Mouse (Mus musculus): Measurements from ENCODE around the gene Dpf3. TPM values are rescaled to one million over a fixed set of nuclear protein-coding genes. Genes with fewer than 3 reads are reported as not detected.

The Dpf3 gene
- polyA plus RNA-seq, 1 experiment = 1.9 TPM

DNA sequence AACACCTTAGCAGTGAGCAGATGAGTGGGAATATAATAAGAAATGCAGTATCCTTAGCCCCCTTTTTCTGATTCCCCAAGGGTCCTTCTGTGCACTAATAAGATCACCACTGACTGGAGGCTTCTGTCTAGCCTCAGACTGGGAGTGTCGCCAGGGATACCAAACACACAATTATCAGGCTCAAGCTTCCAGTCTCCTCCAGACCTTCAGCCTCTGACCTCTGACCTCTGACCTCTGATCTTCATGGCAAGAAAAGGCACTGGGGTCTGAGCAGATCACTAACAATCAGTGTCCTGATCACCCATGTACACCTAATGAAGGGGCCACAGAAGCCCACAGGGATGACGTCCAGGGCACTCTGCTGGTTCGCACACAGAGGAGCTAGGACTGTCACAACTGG is 125.7 kb downstream of the Dpf3 start:
- H3K9me3 ChIP-seq (ENCODE audit: control insufficient read depth, low read length) = peaks cover 2% of the 10 kb centered on the region
- H3K4me3 ChIP-seq (replicated peaks) = no peak overlapping the region
- peaks cover 3% of the 10 kb centered on the region for H3K4me1 ChIP-seq (ENCODE audit: control insufficient read depth)
- TF ChIP-seq GATA1 (IDR thresholded peaks at IDR 0.05; ENCODE audit: low read length) (no peak), TAL1 (IDR thresholded peaks at IDR 0.05; ENCODE audit: low read length) (no peak)
- H3K36me3 ChIP-seq (ENCODE audit: control insufficient read depth) = peaks cover 7% of the 10 kb centered on the region
- no peaks in the 10 kb centered on the region for H3K27me3 ChIP-seq (ENCODE audit: control insufficient read depth)

DNA sequence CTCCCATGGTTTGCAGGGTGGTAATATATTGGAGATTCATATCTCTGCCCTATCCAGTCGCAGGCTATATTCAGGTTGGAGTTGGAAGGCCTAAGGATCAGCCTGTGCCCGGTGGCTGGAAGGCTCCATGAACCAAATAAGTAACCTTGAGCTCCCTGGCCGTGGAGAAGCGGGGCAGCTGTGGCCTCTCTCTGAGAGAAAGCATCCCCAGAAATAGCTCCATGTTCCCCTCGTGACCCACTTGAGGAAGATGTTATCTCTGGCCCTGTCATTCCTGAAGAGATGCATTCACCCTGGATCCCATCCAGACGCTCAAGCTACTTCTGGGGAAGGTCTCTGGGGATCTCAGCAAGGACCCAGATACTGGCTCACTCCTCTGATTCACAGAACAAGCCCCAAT is 134.9 kb downstream of the Dpf3 start:
- H3K4me1 ChIP-seq (ENCODE audit: control insufficient read depth) = peaks cover 3% of the 10 kb centered on the region; the same call in 1 of the 2 replicates
- peaks cover 9% of the 10 kb centered on the region for H3K36me3 ChIP-seq (ENCODE audit: control insufficient read depth)
- no peaks in the 10 kb centered on the region for H3K9me3 ChIP-seq (ENCODE audit: control insufficient read depth, low read length)
- H3K4me3 ChIP-seq (replicated peaks) = no peak overlapping the region
- H3K27me3 ChIP-seq (ENCODE audit: control insufficient read depth) = no peaks in the 10 kb centered on the region
- no peak for TF ChIP-seq TAL1 (IDR thresholded peaks at IDR 0.05; ENCODE audit: low read length)
- TF ChIP-seq GATA1 (IDR thresholded peaks at IDR 0.05; ENCODE audit: low read length) = no peak

- no peak for TF ChIP-seq TAL1 (IDR thresholded peaks at IDR 0.05; ENCODE audit: low read length)
- Histone ChIP-seq H3K9me3 (ENCODE audit: control insufficient read depth, low read length) (no peaks in the 10 kb centered on the region), H3K36me3 (ENCODE audit: control insufficient read depth) (peaks cover 9% of the 10 kb centered on the region), H3K4me3 (replicated peaks) (no peak overlapping the region), H3K27me3 (ENCODE audit: control insufficient read depth) (no peaks in the 10 kb centered on the region), H3K4me1 (ENCODE audit: control insufficient read depth) (peaks cover 2% of the 10 kb centered on the region; the same call in 1 of the 2 replicates)
Measured at GRCm38 (mm10) chr12:83349736-83350135, 137.8 kb downstream of the Dpf3 start.

DNA sequence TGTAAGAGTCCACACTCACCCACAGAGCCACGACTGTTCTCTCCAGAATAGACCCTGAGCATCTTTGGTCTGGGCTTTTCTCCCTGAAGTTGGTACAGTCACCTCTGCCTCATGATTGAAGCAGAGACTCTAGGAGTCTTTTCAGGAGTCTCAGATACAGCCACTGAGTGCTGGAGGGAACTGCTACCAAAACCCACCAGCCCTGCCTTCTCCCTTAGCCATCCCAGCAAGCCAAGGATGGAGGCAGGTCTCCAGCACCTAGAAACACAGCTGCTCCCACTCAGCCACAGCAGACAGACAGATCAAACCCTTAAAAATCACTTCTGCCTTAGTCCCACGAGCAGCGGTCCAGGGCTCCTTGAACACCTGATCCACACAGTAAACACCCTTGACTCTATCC is 139.3 kb downstream of the Dpf3 start:
- Histone ChIP-seq H3K4me3 (replicated peaks) (no peak overlapping the region), H3K27me3 (ENCODE audit: control insufficient read depth) (no peaks in the 10 kb centered on the region), H3K9me3 (ENCODE audit: control insufficient read depth, low read length) (no peaks in the 10 kb centered on the region), H3K4me1 (ENCODE audit: control insufficient read depth) (no peaks in the 10 kb centered on the region), H3K36me3 (ENCODE audit: control insufficient read depth) (peaks cover 9% of the 10 kb centered on the region)
- no peak for TF ChIP-seq GATA1 (IDR thresholded peaks at IDR 0.05; ENCODE audit: low read length)
- TF ChIP-seq TAL1 (IDR thresholded peaks at IDR 0.05; ENCODE audit: low read length) = no peak

GRCm38 (mm10) chr12:83342875-83343185 is 144.7 kb downstream of the Dpf3 start:
- no peak for TF ChIP-seq GATA1 (IDR thresholded peaks at IDR 0.05; ENCODE audit: low read length)
- TF ChIP-seq TAL1 (IDR thresholded peaks at IDR 0.05; ENCODE audit: low read length) = no peak
- Histone ChIP-seq H3K9me3 (ENCODE audit: control insufficient read depth, low read length) (no peaks in the 10 kb centered on the region), H3K4me3 (replicated peaks) (no peak overlapping the region), H3K27me3 (ENCODE audit: control insufficient read depth) (no peaks in the 10 kb centered on the region), H3K36me3 (ENCODE audit: control insufficient read depth) (peaks cover 5% of the 10 kb centered on the region; the same call in 1 of the 2 replicates), H3K4me1 (ENCODE audit: control insufficient read depth) (no peaks in the 10 kb centered on the region; the same call in 1 of the 2 replicates)

DNA sequence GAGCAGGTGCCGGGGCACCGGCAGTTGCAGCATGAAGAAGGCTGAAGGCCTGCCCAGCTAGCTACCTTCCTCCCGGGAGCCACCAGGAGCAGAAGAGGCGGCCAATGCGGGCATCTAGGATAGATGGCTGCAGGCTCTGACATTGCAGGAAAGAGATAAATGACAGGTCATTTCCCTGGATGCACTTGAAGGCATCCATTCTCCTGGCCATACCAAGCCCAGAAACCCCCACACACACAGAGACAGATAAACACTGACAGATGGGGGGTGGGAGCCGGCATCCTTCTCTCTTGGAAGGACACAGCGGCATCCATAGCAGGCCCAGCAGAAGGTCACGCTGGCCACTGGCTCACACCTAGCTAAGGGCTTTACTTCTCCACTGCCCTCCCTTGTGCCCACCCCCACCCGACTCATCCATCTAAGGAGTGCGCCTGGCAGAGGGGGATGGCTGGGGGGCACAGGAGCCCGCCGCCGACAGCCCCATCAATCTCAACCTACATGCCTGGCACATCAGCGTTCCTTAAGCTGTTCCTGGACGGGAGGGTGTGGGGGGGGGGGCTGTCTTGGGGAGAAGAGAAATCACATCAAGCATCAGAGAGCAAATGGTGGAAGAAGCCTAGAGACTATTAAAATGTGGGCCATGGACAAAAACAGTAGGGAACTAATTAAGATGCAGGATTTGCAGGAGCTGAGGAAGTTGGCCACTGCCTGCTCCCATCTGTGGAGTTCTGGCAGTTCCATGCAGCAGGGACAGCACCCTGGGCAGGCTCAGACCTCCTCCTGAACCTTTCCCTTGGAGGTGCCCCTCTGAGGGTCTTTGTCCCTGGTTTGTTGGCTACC is 145.3 kb downstream of the Dpf3 start:
- H3K9me3 ChIP-seq (ENCODE audit: control insufficient read depth, low read length) = no peaks in the 10 kb centered on the region
- peaks cover 3% of the 10 kb centered on the region; the same call in 1 of the 2 replicates for H3K36me3 ChIP-seq (ENCODE audit: control insufficient read depth)
- no peak overlapping the region for H3K4me3 ChIP-seq (replicated peaks)
- no peaks in the 10 kb centered on the region for H3K27me3 ChIP-seq (ENCODE audit: control insufficient read depth)
- TF ChIP-seq GATA1 (IDR thresholded peaks at IDR 0.05; ENCODE audit: low read length) (no peak), TAL1 (IDR thresholded peaks at IDR 0.05; ENCODE audit: low read length) (no peak)
- no peaks in the 10 kb centered on the region; the same call in 1 of the 2 replicates for H3K4me1 ChIP-seq (ENCODE audit: control insufficient read depth)

- TF ChIP-seq GATA1 (IDR thresholded peaks at IDR 0.05; ENCODE audit: low read length) (no peak), TAL1 (IDR thresholded peaks at IDR 0.05; ENCODE audit: low read length) (no peak)
- Histone ChIP-seq H3K36me3 (ENCODE audit: control insufficient read depth) (peaks cover 3% of the 10 kb centered on the region; the same call in 1 of the 2 replicates), H3K4me3 (replicated peaks) (no peak overlapping the region), H3K9me3 (ENCODE audit: control insufficient read depth, low read length) (no peaks in the 10 kb centered on the region), H3K4me1 (ENCODE audit: control insufficient read depth) (no peaks in the 10 kb centered on the region; the same call in 1 of the 2 replicates), H3K27me3 (ENCODE audit: control insufficient read depth) (no peaks in the 10 kb centered on the region)
Measured at GRCm38 (mm10) chr12:83340960-83341359, 146.6 kb downstream of the Dpf3 start.

DNA sequence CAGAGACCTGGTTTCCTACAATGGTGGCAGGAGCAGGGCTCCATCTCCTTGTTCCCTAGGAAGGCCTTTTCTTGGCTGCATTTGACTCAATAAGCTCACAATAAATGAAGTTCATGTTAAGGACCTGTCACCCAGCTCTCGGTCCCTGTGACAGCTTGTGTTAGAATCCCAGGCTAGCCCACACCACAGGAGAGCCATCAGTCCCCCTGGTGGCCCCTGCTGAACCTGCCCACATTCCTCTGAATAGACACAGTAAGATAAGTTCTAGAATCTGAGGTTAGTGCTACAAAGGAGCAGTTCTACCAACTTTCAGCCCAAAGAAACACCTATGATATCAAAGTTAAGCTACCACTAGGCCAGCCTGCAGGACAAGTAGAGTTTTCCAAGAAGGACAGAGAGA is 149.2 kb downstream of the Dpf3 start:
- Histone ChIP-seq H3K27me3 (ENCODE audit: control insufficient read depth) (no peaks in the 10 kb centered on the region), H3K4me1 (ENCODE audit: control insufficient read depth) (no peaks in the 10 kb centered on the region; the same call in none of the 2 replicates), H3K4me3 (replicated peaks) (no peak overlapping the region), H3K36me3 (ENCODE audit: control insufficient read depth) (peaks cover 3% of the 10 kb centered on the region; the same call in 1 of the 2 replicates), H3K9me3 (ENCODE audit: control insufficient read depth, low read length) (no peaks in the 10 kb centered on the region)
- TF ChIP-seq TAL1 (IDR thresholded peaks at IDR 0.05; ENCODE audit: low read length) = no peak
- TF ChIP-seq GATA1 (IDR thresholded peaks at IDR 0.05; ENCODE audit: low read length) = no peak

DNA sequence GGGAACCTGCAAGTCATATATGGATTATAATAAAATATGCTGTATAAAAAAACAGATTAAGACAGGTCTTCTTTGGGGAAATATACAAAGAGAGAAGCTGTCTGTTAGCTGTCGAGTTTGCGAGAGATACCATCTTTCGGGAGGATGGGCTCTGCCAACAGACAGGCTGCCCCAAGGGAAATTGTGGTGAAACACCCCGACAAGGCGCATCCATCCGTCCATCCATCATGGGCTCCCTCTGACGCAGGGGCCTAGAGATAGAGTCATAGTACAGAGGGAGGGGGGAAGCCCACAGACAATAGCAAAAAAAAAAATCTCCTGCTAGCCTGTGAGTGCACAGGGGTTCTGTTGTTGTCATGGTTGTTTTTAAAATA is 149.8 kb downstream of the Dpf3 start:
- H3K9me3 ChIP-seq (ENCODE audit: control insufficient read depth, low read length) = no peaks in the 10 kb centered on the region
- H3K27me3 ChIP-seq (ENCODE audit: control insufficient read depth) = no peaks in the 10 kb centered on the region
- no peak overlapping the region for H3K4me3 ChIP-seq (replicated peaks)
- TF ChIP-seq TAL1 (IDR thresholded peaks at IDR 0.05; ENCODE audit: low read length) (no peak), GATA1 (IDR thresholded peaks at IDR 0.05; ENCODE audit: low read length) (no peak)
- no peaks in the 10 kb centered on the region; the same call in none of the 2 replicates for H3K4me1 ChIP-seq (ENCODE audit: control insufficient read depth)
- H3K36me3 ChIP-seq (ENCODE audit: control insufficient read depth) = peaks cover 3% of the 10 kb centered on the region; the same call in 1 of the 2 replicates

All from erythroblast, embryonic 14.5 days (primary cell).